Mouse (Mus musculus): ENCODE measurements around the gene Arl14ep.
"Not testable (repeated sequence)": the region's sequence is repeated elsewhere in the genome, so short reads cannot be mapped to it uniquely, and the experiment has no call there.

Arl14ep gene

GRCm38 (mm10) chr2:106973959-106974639 is at the start of gene Arl14ep:
Arl14ep (minus strand) TSS chr2:106974424.
- peak; percentile 82 for DNase-seq

DNA sequence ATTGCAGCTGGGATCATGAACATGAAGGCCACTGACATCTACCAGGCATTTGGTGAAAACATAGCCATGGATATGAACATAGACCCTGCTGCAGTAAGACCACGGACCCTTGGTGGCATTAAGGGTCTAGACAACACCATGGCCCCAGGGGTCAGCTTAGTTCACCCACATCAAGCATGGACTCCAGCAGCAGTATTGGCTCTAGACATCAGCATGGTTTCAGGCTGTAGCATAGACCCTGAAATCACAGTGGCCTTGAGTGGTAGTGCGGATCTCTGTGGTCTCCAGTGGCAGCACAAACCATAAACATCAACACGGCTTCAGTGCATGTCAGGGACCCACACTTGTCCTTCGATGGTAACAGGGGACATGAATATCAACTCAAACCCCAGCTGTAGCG is 48.5 kb upstream of the Arl14ep start:
- DNase-seq, result no peak

DNA sequence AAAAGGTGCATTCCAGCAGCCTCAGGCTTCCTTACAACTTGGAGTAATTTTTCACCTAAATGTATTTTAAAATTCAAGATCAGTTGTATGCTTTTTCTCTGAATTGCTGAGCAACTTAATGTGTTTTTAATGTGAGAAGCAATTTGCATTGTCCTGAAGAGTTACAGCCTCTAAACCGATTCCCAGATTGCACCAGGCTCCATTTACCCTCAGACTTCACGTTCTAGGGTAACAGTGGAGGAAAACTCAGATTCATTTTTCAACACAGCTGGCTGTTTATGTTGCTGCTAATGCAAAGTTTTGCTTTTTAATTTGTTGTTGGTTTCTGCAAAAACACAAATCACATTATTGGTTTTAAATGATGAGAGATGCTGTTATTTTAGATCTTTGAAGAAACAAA is 45.1 kb upstream of the Arl14ep start:
- no peak for DNase-seq

DNA sequence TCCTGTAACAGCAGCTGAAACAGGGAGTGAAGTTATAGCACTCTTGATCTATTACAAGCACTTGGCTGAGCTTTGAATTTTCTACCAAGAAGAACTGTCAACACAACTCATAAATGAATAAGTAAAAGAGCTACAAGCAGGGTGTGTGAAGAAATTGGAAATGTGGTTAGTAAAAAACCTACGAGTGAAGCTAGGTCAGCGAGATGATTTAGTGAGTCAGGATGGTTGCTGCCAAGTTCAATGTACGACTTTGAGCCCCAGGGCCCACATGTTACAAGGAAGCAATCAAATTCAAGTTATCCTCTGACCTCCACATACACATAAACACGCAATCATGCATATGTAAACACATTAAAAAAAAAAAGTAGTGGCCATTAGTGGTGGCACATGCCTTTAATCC is 38.9 kb upstream of the Arl14ep start:
- no peak for DNase-seq

GRCm38 (mm10) chr2:107012318-107012717 is 38.1 kb upstream of the Arl14ep start:
- no peak for DNase-seq

- no peak for DNase-seq
Measured at GRCm38 (mm10) chr2:107010160-107010559, 35.9 kb upstream of the Arl14ep start.

GRCm38 (mm10) chr2:107006378-107006777 is 32.2 kb upstream of the Arl14ep start:
- DNase-seq, result no peak

DNA sequence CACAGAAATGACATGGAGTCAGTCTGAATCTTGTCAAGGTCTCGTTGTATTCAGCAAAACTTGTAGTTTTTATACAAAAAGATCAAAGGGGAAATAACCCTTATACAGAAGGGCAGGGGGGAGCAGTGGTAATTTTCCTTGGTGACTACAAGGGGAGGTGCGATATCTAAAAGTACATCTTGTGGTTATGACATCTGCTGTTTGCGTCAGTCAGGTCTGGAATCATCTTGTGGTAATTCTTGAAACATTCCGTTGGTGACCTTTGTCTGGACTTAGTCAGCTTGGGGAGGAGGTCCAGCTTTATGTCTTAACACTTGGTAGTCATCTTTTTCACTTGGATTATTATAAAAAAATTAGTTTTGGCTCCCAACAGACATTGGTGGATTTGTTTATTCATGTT is 31.7 kb upstream of the Arl14ep start:
- not testable (repeated sequence) for DNase-seq

- DNase-seq, result no peak
Measured at GRCm38 (mm10) chr2:106991261-106991660, 17.0 kb upstream of the Arl14ep start.

DNA sequence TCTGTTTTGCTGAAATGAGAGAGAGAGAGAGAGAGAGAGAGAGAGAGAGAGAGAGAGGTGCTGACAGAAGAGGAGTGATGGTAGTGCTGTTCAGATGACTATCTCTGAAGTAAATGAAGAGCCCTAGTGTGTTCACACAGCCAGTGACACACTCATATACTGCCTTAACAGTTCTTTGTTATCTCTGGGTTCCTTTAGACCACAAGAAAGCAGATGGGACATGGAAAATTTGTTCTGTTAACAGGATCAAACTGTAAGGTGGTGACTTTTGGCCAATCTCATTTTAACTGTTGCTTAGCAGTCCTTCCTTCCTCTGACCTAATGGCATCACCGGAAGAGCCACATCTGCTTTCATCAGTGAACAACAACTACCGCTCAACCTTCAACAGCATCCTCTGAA is 10.7 kb upstream of the Arl14ep start:
- no peak for DNase-seq

GRCm38 (mm10) chr2:106982503-106982902 is 8.3 kb upstream of the Arl14ep start:
- no peak for DNase-seq

DNA sequence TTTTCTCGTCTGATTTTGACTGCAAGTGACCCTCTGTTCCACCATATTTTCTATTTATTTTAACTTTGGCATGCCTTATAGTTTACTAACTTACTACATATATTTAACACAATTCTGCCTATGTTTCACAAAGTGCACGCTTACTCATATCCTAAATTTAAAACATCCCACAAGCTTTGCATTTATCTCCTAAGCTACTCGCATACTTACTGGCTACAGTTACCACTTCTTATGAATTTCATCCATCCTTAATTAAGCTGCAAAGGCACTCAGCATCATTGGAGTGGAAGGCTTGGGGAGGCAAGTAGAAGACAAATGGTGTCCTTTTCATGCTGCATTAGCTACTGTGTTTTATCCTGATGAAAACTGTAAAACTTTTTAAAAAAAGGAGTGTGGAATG is 2.2 kb upstream of the Arl14ep start:
- DNase-seq, result no peak

GRCm38 (mm10) chr2:106973332-106973958 is 779 bp downstream of the Arl14ep start:
- DNase-seq, result no peak

GRCm38 (mm10) chr2:106972851-106973250 is 1.4 kb downstream of the Arl14ep start:
- DNase-seq, result no peak

DNA sequence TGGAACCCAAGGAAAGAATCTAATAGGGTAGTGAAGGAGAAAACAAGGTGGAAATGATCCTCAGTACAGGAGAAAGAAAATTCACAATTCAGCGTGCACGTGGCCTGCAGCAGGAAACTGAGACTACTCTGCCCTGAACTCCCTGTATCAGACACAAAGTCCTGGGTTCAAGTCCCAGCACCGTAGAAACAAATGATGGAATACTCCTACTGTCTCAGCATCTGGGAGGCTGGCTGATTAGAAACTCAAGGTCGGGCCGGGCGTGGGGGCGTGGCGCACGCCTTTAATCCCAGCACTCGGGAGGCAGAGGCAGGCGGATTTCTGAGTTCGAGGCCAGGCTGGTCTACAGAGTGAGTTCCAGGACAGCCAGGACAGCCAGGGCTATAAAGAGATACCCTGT is 3.3 kb downstream of the Arl14ep start:
- no peak for DNase-seq

DNA sequence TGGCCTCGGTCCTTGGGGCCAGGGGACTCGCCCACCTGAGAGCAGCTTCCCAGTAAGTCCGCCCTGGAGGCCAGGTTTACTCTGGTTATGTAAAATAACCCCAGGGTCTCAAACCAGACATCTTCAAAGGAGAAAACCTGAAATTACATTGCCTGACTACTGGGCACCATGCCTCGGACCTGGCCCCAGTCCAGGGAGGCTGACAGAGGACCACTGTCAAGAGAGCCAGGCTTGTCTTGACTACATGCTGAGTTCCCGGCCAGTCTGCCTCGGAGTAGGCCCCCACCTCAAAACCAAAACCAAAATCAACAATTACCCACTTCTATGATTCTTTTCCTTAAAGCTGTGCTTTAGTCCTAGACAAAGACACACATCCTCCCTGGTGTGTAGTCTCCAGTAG is 5.9 kb downstream of the Arl14ep start:
- no peak for DNase-seq

GRCm38 (mm10) chr2:106963560-106963959 is 10.7 kb downstream of the Arl14ep start:
- no peak for DNase-seq

- DNase-seq, result no peak
Measured at GRCm38 (mm10) chr2:106961650-106962049, 12.6 kb downstream of the Arl14ep start.

- DNase-seq, result no peak
Measured at GRCm38 (mm10) chr2:106961066-106961465, 13.2 kb downstream of the Arl14ep start.

GRCm38 (mm10) chr2:106960237-106960636 is 14.0 kb downstream of the Arl14ep start:
- no peak for DNase-seq

GRCm38 (mm10) chr2:106959380-106959779 is 14.8 kb downstream of the Arl14ep start:
- no peak for DNase-seq

DNA sequence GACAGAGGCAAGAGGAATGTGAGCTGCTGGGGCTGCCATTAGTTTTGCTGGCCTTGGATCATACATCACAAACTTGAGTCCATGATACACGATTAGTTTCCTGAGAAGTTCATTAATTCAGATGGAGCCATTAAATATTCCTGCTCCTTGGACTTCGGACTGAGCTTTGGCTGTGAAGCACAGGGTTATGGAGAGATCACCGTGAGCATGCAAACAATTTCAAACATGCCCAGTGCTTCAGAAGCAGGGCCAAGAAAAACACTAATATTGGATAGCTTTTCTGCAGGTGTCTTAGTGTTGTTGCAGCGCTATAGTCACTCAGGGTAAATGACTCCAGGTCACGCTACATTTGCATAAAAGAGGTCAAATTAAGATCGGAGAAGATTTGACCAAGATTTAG is 15.3 kb downstream of the Arl14ep start:
- peak; percentile 60 for DNase-seq

DNA sequence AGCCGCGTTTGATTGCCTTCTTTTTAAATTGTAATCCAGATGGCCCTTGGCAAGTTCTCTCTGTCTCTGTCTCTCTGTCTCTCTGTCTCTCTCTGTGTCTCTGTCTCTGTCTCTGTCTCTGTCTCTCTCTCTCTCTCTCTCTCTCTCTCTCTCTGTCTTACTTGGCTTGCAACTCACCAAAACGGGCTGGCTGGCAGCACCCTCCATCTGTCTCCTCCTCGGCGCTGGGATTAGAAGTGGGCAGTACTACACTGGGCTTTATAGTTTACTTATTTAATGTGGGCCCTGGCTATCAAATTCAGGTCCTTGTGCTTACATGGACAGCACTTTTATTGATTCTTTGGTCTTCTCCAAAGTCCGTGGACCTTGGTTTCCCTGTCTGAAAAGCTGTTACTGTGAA is 18.1 kb downstream of the Arl14ep start:
- DNase-seq, result no peak

DNA sequence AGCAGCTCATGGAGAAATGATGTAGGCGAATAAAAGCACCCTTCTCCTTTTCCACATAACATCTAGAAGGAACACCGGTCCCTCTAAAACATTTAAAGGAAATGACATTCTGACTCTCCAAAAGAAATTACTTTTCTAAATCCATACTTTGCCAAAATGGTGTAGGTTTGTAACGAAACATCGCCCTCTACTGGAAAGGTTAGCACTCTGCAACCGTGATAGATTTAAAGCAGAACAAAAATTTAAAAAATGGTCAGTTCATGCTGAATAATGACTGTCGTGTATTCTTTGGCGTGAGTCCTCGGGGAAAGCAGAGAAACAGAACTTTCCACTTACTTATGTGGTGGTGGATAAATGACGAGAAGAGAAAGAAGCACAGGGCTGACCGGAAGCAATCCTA is 18.6 kb downstream of the Arl14ep start:
- DNase-seq, result no peak

GRCm38 (mm10) chr2:106954975-106955374 is 19.2 kb downstream of the Arl14ep start:
- DNase-seq, result no peak

Data from kidney, adult 11 months (tissue).